10 mouse cellular contexts compared by ENCODE assay signal in the genomic region with DNA sequence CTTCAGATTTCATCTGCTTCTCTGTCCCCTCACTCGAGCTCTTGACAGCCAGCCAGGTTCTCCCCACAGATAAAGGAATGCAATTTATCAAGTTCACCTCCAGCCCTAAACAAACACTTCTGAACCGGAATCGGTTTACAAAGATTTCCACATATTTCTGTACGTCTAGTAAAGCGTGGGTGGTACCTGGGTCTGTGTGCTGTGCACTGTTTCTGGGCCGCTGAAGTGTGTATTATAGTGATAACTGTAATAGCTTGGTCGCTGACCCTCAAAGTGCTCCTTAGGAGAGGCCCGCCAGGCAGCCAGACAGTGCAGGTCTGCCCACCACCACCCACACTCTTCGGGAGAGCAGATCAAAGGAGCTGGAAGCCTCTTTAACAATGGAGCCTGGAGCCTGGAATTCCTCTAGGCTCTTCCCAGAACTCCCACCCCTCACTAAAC. TPM values are rescaled to one million over a fixed set of nuclear protein-coding genes. Genes with fewer than 3 reads are reported as not detected.
DNase-seq lines count a peak whose midpoint lies in the region; ATAC-seq and TF ChIP-seq lines count a peak whose summit lies in the region.
"Had no signal": no experiment of that assay in that cellular context is flagged by ENCODE, and none has a peak within 500 bp of the region (broad histone marks: within the 10 kb centered on the region; RNA-seq: fewer than 3 reads in every experiment).

No protein-coding gene starts in this region.

- no peak overlapping the region for H3K27ac ChIP-seq in kidney, adult 2 months (ENCODE audit: insufficient read depth, low read depth, low read length)
- H3K27ac ChIP-seq in ES-E14 (ENCODE audit: insufficient read depth, low read depth, low read length, poor library complexity, severe bottlenecking) = no peak overlapping the region
- H3K27ac ChIP-seq in lung, embryonic 15.5 days = peak overlapping the region; percentile 85
- H3K27ac ChIP-seq in hindbrain, embryonic 12.5 days = no peak overlapping the region

- no peaks in the 10 kb centered on the region for H3K36me3 ChIP-seq in kidney, adult 2 months (ENCODE audit: control insufficient read depth, insufficient read depth, low read length)
- no peaks in the 10 kb centered on the region for H3K36me3 ChIP-seq in ES-E14 (ENCODE audit: control insufficient read depth, insufficient read depth, low read length, poor library complexity, severe bottlenecking)
- no peaks in the 10 kb centered on the region for H3K36me3 ChIP-seq in lung, embryonic 15.5 days
- no peaks in the 10 kb centered on the region for H3K36me3 ChIP-seq in hindbrain, embryonic 12.5 days

- no peaks in the 10 kb centered on the region for H3K9me3 ChIP-seq in ES-E14 (ENCODE audit: control insufficient read depth, insufficient read depth, low read depth, low read length)
- no peaks in the 10 kb centered on the region for H3K9me3 ChIP-seq in lung, embryonic 15.5 days
- H3K9me3 ChIP-seq in hindbrain, embryonic 12.5 days (replicated peaks) = no peaks in the 10 kb centered on the region

- in situ Hi-C loops in ES-E14 (cut with MboI; ENCODE audit: low sequenced_read_pairs in 2 of 2, unreplicated experiment in 2 of 2) = no loop called here

- H3K4me1 ChIP-seq in kidney, adult 2 months (ENCODE audit: control insufficient read depth, insufficient read depth, low read length) = peaks cover 10% of the 10 kb centered on the region; the same call in 1 of the 2 replicates
- H3K4me1 ChIP-seq in ES-E14 (ENCODE audit: control insufficient read depth in 2 of 2, insufficient read depth in 2 of 2, low read length in 2 of 2, poor library complexity in 1 of 2) = peaks cover 0 to 15% of the 10 kb centered on the region in 2 experiments; a peak in 3 of 4 replicates
- peaks cover 43% of the 10 kb centered on the region for H3K4me1 ChIP-seq in lung, embryonic 15.5 days
- peaks cover 6% of the 10 kb centered on the region; the same call in 1 of the 2 replicates for H3K4me1 ChIP-seq in hindbrain, embryonic 12.5 days

- ATAC-seq in lung, embryonic 15.5 days (ENCODE audit: borderline replicate concordance, extremely low read depth, low FRiP score, low TSS enrichment) = peak; percentile 91
- ATAC-seq in hindbrain, embryonic 12.5 days (ENCODE audit: low FRiP score) = no peak
- ATAC-seq in megakaryocyte, adult 5-6 weeks (ENCODE audit: poor library complexity, severe bottlenecking) = no peak

- 0 out of 2 replicates have a peak overlapping the region, but pooled peaks have one; percentile 55 for H3K9ac ChIP-seq in ES-E14 (ENCODE audit: insufficient read depth, low read depth, low read length, poor library complexity, severe bottlenecking)
- no peak overlapping the region for H3K9ac ChIP-seq in lung, embryonic 15.5 days
- H3K9ac ChIP-seq in hindbrain, embryonic 12.5 days = no peak overlapping the region

- 44% methylated on average over 9 of the region's 9 CpGs for WGBS in kidney, adult 2 months
- WGBS in lung, embryonic 15.5 days = 4% methylated on average over 9 of the region's 9 CpGs
- 21% methylated on average over 9 of the region's 9 CpGs for WGBS in hindbrain, embryonic 12.5 days

- no peak for TF ChIP-seq CTCF in kidney, adult 2 months (conservative IDR thresholded peaks at IDR 0.05; ENCODE audit: insufficient read depth, insufficient read length, low read depth, low read length)

- no peaks in the 10 kb centered on the region for H3K27me3 ChIP-seq in kidney, adult 2 months (replicated peaks; ENCODE audit: control insufficient read depth, insufficient read depth, low read length)
- H3K27me3 ChIP-seq in lung, embryonic 15.5 days = no peaks in the 10 kb centered on the region
- no peaks in the 10 kb centered on the region for H3K27me3 ChIP-seq in hindbrain, embryonic 12.5 days

- no peak for TF ChIP-seq POLR2A in kidney, adult 2 months (IDR thresholded peaks at IDR 0.05; ENCODE audit: low read depth, low read length)

- peak overlapping the region; percentile 3; the same call in 1 of the 2 replicates for H3K4me2 ChIP-seq in lung, embryonic 15.5 days
- no peak overlapping the region for H3K4me2 ChIP-seq in hindbrain, embryonic 12.5 days (replicated peaks)

- no peak overlapping the region for H3K4me3 ChIP-seq in kidney, adult 2 months (ENCODE audit: insufficient read depth, low read depth, low read length)
- H3K4me3 ChIP-seq in ES-E14 (ENCODE audit: insufficient read depth in 1 of 2, low read depth in 1 of 2, low read length in 2 of 2, poor library complexity in 1 of 2, severe bottlenecking in 1 of 2) = no peak overlapping the region
- no peak overlapping the region for H3K4me3 ChIP-seq in lung, embryonic 15.5 days
- H3K4me3 ChIP-seq in hindbrain, embryonic 12.5 days = no peak overlapping the region

- peak; percentile 18 for DNase-seq in kidney, adult 2 months
- DNase-seq in kidney, postnatal 14 days = no peak
- DNase-seq in ES-E14 (ENCODE audit: low read depth, low spot score) = no peak
- DNase-seq in embryo, embryonic 9.5 days (ENCODE audit: extremely low spot score) = peak; percentile 52
- no peak for DNase-seq in left cerebral cortex, adult 9 months (ENCODE audit: low spot score in 2 of 2)
- DNase-seq: right cerebral cortex, adult 18-20 months; thymus, postnatal 36 days had no signal

TF ChIP-seq in ES-E14, 5 proteins besides CTCF, POLR2A, EP300 and RAD21:
- no peak for TF ChIP-seq MAFK (IDR thresholded peaks at IDR 0.05; ENCODE audit: insufficient read depth, low read depth, low read length)
- no peak for TF ChIP-seq ZNF384 (IDR thresholded peaks at IDR 0.05; ENCODE audit: low read depth, low read length)
- TF ChIP-seq CHD2 (IDR thresholded peaks at IDR 0.05; ENCODE audit: low read depth, low read length) = no peak
- TF ChIP-seq ZC3H11A (IDR thresholded peaks at IDR 0.05; ENCODE audit: borderline replicate concordance, low read depth, low read length) = no peak
- TF ChIP-seq HCFC1 (IDR thresholded peaks at IDR 0.05; ENCODE audit: borderline replicate concordance, insufficient read depth, low read length) = no peak
TF ChIP-seq in ES-E14: peak in this region for 0.

RNA-seq across cellular contexts. Expression of gene Lamc2, which starts 13.9 kb away (rescaled TPM):
- 7.0 TPM in 2 replicates for polyA plus RNA-seq in kidney, adult 2 months (2012; rRNA removed)
- 24.3 and 36.2 TPM in 2 replicates for total RNA-seq in ES-E14 (2012; rRNA removed)
- 58.5 and 64.8 TPM in 2 replicates for polyA plus RNA-seq in lung, embryonic 15.5 days (2015; fragmentation: Nextera tagmentation; extraction: Ambion mirVana)
- polyA plus RNA-seq in hindbrain, embryonic 12.5 days (2016; fragmentation: Nextera tagmentation; extraction: Ambion mirVana) = 1.6 and 2.1 TPM in 2 replicates
- total RNA-seq in megakaryocyte, adult 5-6 weeks (2015) = not detected in 2 replicates
- total RNA-seq in megakaryocyte, adult 5-6 weeks (2017) = not detected in 2 replicates

Comparison
In these comparisons a context has a peak if more than half of its experiments do, and no peak if none do; other contexts are left out.
1. DNase-seq: peak in kidney, adult 2 months (single experiment) and embryo, embryonic 9.5 days (single experiment); none in kidney, postnatal 14 days (single experiment), ES-E14 (single experiment) and left cerebral cortex, adult 9 months (0 of 2).